Comparison of ENCODE assay signal across 17 mouse cellular contexts in genomic region chr1:90283912-90284636, GRCm38 (mm10).
A peak's percentile ranks its signal among the peaks of the same experiment; 100 is the strongest.
DNase-seq lines count a peak whose midpoint lies in the region; ATAC-seq and TF ChIP-seq lines count a peak whose summit lies in the region.
"Had no signal": no experiment of that assay in that cellular context is flagged by ENCODE, and none has a peak within 500 bp of the region (broad histone marks: within the 10 kb centered on the region; RNA-seq: fewer than 3 reads in every experiment).

No protein-coding gene starts in this region.

- no peaks in the 10 kb centered on the region for H3K9me3 ChIP-seq in forebrain, embryonic 10.5 days
- no peaks in the 10 kb centered on the region for H3K9me3 ChIP-seq in forebrain, embryonic 11.5 days (ENCODE audit: control insufficient read depth, low read length)
- H3K9me3 ChIP-seq in lung, embryonic 14.5 days (ENCODE audit: low read depth, low read length) = no peaks in the 10 kb centered on the region
- no peaks in the 10 kb centered on the region for H3K9me3 ChIP-seq in hindbrain, embryonic 16.5 days (ENCODE audit: control insufficient read depth, low read length)
- no peaks in the 10 kb centered on the region for H3K9me3 ChIP-seq in midbrain, postnatal 0 days (ENCODE audit: low read length)

- peaks cover 68% of the 10 kb centered on the region for H3K4me1 ChIP-seq in forebrain, embryonic 10.5 days
- no peaks in the 10 kb centered on the region for H3K4me1 ChIP-seq in forebrain, embryonic 11.5 days (replicated peaks; ENCODE audit: control insufficient read depth, insufficient read depth, low read length)
- H3K4me1 ChIP-seq in lung, embryonic 14.5 days (ENCODE audit: insufficient read depth) = peaks cover 8% of the 10 kb centered on the region; the same call in 1 of the 2 replicates
- H3K4me1 ChIP-seq in hindbrain, embryonic 16.5 days (ENCODE audit: control insufficient read depth, insufficient read depth, low read depth, low read length) = peaks cover 26% of the 10 kb centered on the region
- peaks cover 14% of the 10 kb centered on the region for H3K4me1 ChIP-seq in midbrain, postnatal 0 days (ENCODE audit: insufficient read depth, low read length)

- DNase-seq in forebrain, embryonic 10.5 days (ENCODE audit: extremely low spot score, low spot score) = no peak
- DNase-seq in forebrain, embryonic 11.5 days (ENCODE audit: low spot score) = no peak
- DNase-seq in lung, embryonic 14.5 days = peak; percentile 50
- no peak for DNase-seq in lung, postnatal 36 days
- peak; percentile 64 for DNase-seq in midbrain, postnatal 0 days (ENCODE audit: low spot score)
- no peak for DNase-seq in urinary bladder, postnatal 36 days (ENCODE audit: low spot score in 2 of 2)
- no peak for DNase-seq in kidney, adult 11 months
- DNase-seq: cerebellum, postnatal 36 days; gastrocnemius, postnatal 36 days; heart, postnatal 10 days; kidney, adult 8-10 months; left cerebral cortex, postnatal 4 days; lung, postnatal 4 days; thymus, adult 2 months had no signal

- H3K4me2 ChIP-seq in forebrain, embryonic 11.5 days (ENCODE audit: low read depth, low read length, severe bottlenecking) = no peak overlapping the region
- no peak overlapping the region for H3K4me2 ChIP-seq in lung, embryonic 14.5 days
- H3K4me2 ChIP-seq in hindbrain, embryonic 16.5 days (ENCODE audit: low read length) = no peak overlapping the region
- H3K4me2 ChIP-seq in midbrain, postnatal 0 days (ENCODE audit: low read depth, low read length, poor library complexity, severe bottlenecking) = no peak overlapping the region

- no peak overlapping the region for H3K9ac ChIP-seq in forebrain, embryonic 11.5 days (ENCODE audit: low read length)
- no peak overlapping the region for H3K9ac ChIP-seq in lung, embryonic 14.5 days
- H3K9ac ChIP-seq in hindbrain, embryonic 16.5 days (ENCODE audit: low read depth, low read length) = no peak overlapping the region
- no peak overlapping the region for H3K9ac ChIP-seq in midbrain, postnatal 0 days (replicated peaks; ENCODE audit: low read length, poor library complexity, severe bottlenecking)

- WGBS in forebrain, embryonic 10.5 days = 83% methylated on average over 6 of the region's 6 CpGs
- WGBS in forebrain, embryonic 11.5 days = 80% methylated on average over 6 of the region's 6 CpGs
- WGBS in lung, embryonic 14.5 days = 56% methylated on average over 6 of the region's 6 CpGs
- WGBS in hindbrain, embryonic 16.5 days = 55% methylated on average over 6 of the region's 6 CpGs
- WGBS in midbrain, postnatal 0 days = 43% methylated on average over 6 of the region's 6 CpGs

- TF ChIP-seq CTCF in lung, embryonic 14.5 days (IDR thresholded peaks at IDR 0.05; ENCODE audit: low read depth) = no peak
- TF ChIP-seq CTCF in midbrain, postnatal 0 days (IDR thresholded peaks at IDR 0.05) = no peak

- H3K27me3 ChIP-seq in forebrain, embryonic 10.5 days (ENCODE audit: poor library complexity, severe bottlenecking) = no peaks in the 10 kb centered on the region
- no peaks in the 10 kb centered on the region for H3K27me3 ChIP-seq in forebrain, embryonic 11.5 days (ENCODE audit: control insufficient read depth, insufficient read depth, low read length)
- H3K27me3 ChIP-seq in lung, embryonic 14.5 days (ENCODE audit: insufficient read depth, low read length) = peaks cover 31% of the 10 kb centered on the region
- no peaks in the 10 kb centered on the region for H3K27me3 ChIP-seq in hindbrain, embryonic 16.5 days (replicated peaks; ENCODE audit: control insufficient read depth, insufficient read depth, low read length)
- H3K27me3 ChIP-seq in midbrain, postnatal 0 days (ENCODE audit: insufficient read depth, low read length) = no peaks in the 10 kb centered on the region

- no peak for ATAC-seq in forebrain, embryonic 11.5 days (replicated peaks; ENCODE audit: low FRiP score)
- ATAC-seq in lung, embryonic 14.5 days (ENCODE audit: insufficient read depth) = no peak
- no peak for ATAC-seq in hindbrain, embryonic 16.5 days
- no peak for ATAC-seq in midbrain, postnatal 0 days (ENCODE audit: low FRiP score)
- ATAC-seq: activated CD4-positive, CD25-positive, alpha-beta regulatory T cell, adult 4 months had no signal

- no peak overlapping the region for H3K4me3 ChIP-seq in forebrain, embryonic 10.5 days
- H3K4me3 ChIP-seq in forebrain, embryonic 11.5 days (ENCODE audit: low read depth, low read length) = no peak overlapping the region
- no peak overlapping the region for H3K4me3 ChIP-seq in lung, embryonic 14.5 days (ENCODE audit: low read depth, low read length)
- no peak overlapping the region for H3K4me3 ChIP-seq in hindbrain, embryonic 16.5 days (ENCODE audit: low read length)
- H3K4me3 ChIP-seq in midbrain, postnatal 0 days (ENCODE audit: low read depth, low read length) = no peak overlapping the region

- no peaks in the 10 kb centered on the region for H3K36me3 ChIP-seq in forebrain, embryonic 10.5 days (replicated peaks)
- no peaks in the 10 kb centered on the region for H3K36me3 ChIP-seq in forebrain, embryonic 11.5 days (ENCODE audit: control insufficient read depth, insufficient read depth, low read length)
- H3K36me3 ChIP-seq in lung, embryonic 14.5 days (ENCODE audit: insufficient read depth) = no peaks in the 10 kb centered on the region
- no peaks in the 10 kb centered on the region for H3K36me3 ChIP-seq in hindbrain, embryonic 16.5 days (ENCODE audit: control insufficient read depth, insufficient read depth, low read length)
- H3K36me3 ChIP-seq in midbrain, postnatal 0 days (ENCODE audit: insufficient read depth, low read length) = no peaks in the 10 kb centered on the region
- H3K36me3 ChIP-seq: G1E had no signal

- 0 out of 2 replicates have a peak overlapping the region, but pooled peaks have one; percentile 25 for H3K27ac ChIP-seq in forebrain, embryonic 10.5 days
- H3K27ac ChIP-seq in forebrain, embryonic 11.5 days (ENCODE audit: low read depth, low read length) = no peak overlapping the region
- no peak overlapping the region for H3K27ac ChIP-seq in lung, embryonic 14.5 days (ENCODE audit: low read depth)
- peak overlapping the region; percentile 1; the same call in 1 of the 2 replicates for H3K27ac ChIP-seq in hindbrain, embryonic 16.5 days (ENCODE audit: low read depth, low read length)
- peak overlapping the region; percentile 62; the same call in 1 of the 2 replicates for H3K27ac ChIP-seq in midbrain, postnatal 0 days (ENCODE audit: low read depth, low read length)

Comparison
In these comparisons a context has a peak if more than half of its experiments do, and no peak if none do; other contexts are left out.
1. DNase-seq: peak in lung, embryonic 14.5 days (single experiment) and midbrain, postnatal 0 days (single experiment); none in forebrain, embryonic 10.5 days (single experiment), forebrain, embryonic 11.5 days (single experiment), lung, postnatal 36 days (single experiment), urinary bladder, postnatal 36 days (0 of 2) and kidney, adult 11 months (single experiment).
2. H3K27ac ChIP-seq: peak in forebrain, embryonic 10.5 days (single experiment), hindbrain, embryonic 16.5 days (single experiment) and midbrain, postnatal 0 days (single experiment); none in forebrain, embryonic 11.5 days (single experiment) and lung, embryonic 14.5 days (single experiment).